Mouse (Mus musculus): ENCODE results near the gene Inmt. TPM values are rescaled to one million over a fixed set of nuclear protein-coding genes. Genes with fewer than 3 reads are reported as not detected.

Gene Inmt
- polyA plus RNA-seq, 1 experiment from 2014 or later = 0.10 TPM

DNA sequence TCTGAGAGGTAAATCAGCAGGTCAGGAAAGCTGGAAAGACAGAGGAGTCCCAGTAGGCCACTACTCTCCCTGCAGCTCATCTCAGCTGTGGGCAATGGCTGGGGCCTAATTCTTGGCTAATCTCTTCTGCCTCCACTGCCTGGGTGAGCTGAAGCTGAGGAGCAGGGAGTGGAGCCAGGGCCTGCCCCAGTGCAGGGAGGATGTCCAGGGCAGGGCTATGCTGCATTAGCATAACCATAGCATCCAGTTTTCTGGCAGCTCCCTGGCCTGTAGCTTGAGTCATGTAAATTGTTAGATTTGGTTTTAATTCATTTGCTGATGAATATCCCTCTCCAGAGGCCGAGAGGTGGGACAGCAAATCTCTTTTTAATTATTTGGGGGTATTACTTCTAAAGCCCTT is 15.6 kb downstream of the Inmt start:
- no peak for TF ChIP-seq CTCF (IDR thresholded peaks at IDR 0.05; ENCODE audit: low read depth)
- no peak for ATAC-seq
- H3K4me3 ChIP-seq (ENCODE audit: low read depth, low read length) = no peak overlapping the region
- H3K27me3 ChIP-seq (replicated peaks; ENCODE audit: control insufficient read depth, insufficient read depth, low read length) = no peaks in the 10 kb centered on the region
- 85% methylated on average over 1 of the region's 1 CpGs for WGBS
- H3K9ac ChIP-seq (ENCODE audit: low read depth, low read length) = no peak overlapping the region
- H3K4me2 ChIP-seq (replicated peaks; ENCODE audit: low read depth) = no peak overlapping the region
- no peaks in the 10 kb centered on the region for H3K9me3 ChIP-seq (ENCODE audit: control insufficient read depth)
- H3K4me1 ChIP-seq (replicated peaks; ENCODE audit: control insufficient read depth, insufficient read depth, low read length) = no peaks in the 10 kb centered on the region
- H3K36me3 ChIP-seq (ENCODE audit: control insufficient read depth, insufficient read depth) = no peaks in the 10 kb centered on the region
- no peak overlapping the region for H3K27ac ChIP-seq (ENCODE audit: low read depth, low read length)

DNA sequence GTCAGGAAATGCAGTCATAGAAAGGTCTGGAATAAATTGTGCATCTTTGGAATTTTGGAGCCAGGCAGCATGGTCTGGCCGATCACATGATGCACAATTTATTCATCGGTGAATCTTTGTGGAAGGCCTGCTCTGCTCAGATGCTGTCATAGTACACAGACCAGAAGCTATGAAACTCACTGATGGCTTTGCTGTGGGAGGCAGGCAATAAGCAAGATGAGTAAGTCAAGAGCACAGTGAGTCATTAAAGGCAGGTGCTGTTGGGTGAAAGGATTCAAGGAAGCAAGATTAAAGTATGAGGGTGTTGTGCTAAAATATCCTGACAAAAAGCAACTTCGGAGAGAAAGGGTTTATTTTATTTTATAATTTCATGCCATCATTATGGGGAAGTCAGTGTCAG is 22.6 kb downstream of the Inmt start:
- H3K9ac ChIP-seq (ENCODE audit: low read depth, low read length) = no peak overlapping the region
- H3K9me3 ChIP-seq (ENCODE audit: control insufficient read depth) = no peaks in the 10 kb centered on the region
- H3K27me3 ChIP-seq (replicated peaks; ENCODE audit: control insufficient read depth, insufficient read depth, low read length) = no peaks in the 10 kb centered on the region
- no peak overlapping the region for H3K4me2 ChIP-seq (replicated peaks; ENCODE audit: low read depth)
- 92% methylated on average over 3 of the region's 3 CpGs for WGBS
- TF ChIP-seq CTCF (IDR thresholded peaks at IDR 0.05; ENCODE audit: low read depth) = no peak
- H3K27ac ChIP-seq (ENCODE audit: low read depth, low read length) = no peak overlapping the region
- no peak for ATAC-seq
- no peaks in the 10 kb centered on the region for H3K36me3 ChIP-seq (ENCODE audit: control insufficient read depth, insufficient read depth)
- H3K4me3 ChIP-seq (ENCODE audit: low read depth, low read length) = no peak overlapping the region
- no peaks in the 10 kb centered on the region for H3K4me1 ChIP-seq (replicated peaks; ENCODE audit: control insufficient read depth, insufficient read depth, low read length)

DNA sequence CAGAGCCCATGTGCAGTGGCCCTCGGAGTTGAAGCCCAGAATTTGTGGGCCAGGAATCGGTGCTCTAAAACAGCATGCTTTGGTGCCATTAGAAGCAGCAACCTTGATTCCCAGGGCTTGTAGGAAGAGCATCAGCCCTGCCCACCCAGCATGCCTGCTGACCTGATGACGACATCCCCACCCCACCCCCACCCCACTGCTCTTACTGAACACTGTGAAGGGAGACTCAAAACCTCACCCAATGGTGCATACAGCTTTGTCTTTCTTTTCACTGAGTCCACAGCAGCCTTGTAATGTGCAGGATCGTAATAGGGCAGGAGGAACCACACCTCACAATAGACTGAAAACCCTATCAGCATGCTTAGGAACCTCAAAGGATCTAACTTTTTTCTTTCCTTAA is 28.7 kb downstream of the Inmt start:
- Histone ChIP-seq H3K27me3 (replicated peaks; ENCODE audit: control insufficient read depth, insufficient read depth, low read length) (no peaks in the 10 kb centered on the region), H3K36me3 (ENCODE audit: control insufficient read depth, insufficient read depth) (no peaks in the 10 kb centered on the region), H3K9me3 (ENCODE audit: control insufficient read depth) (no peaks in the 10 kb centered on the region), H3K4me3 (ENCODE audit: low read depth, low read length) (no peak overlapping the region), H3K4me2 (replicated peaks; ENCODE audit: low read depth) (no peak overlapping the region), H3K27ac (ENCODE audit: low read depth, low read length) (no peak overlapping the region), H3K9ac (ENCODE audit: low read depth, low read length) (no peak overlapping the region), H3K4me1 (replicated peaks; ENCODE audit: control insufficient read depth, insufficient read depth, low read length) (no peaks in the 10 kb centered on the region)
- ATAC-seq = no peak
- TF ChIP-seq CTCF (IDR thresholded peaks at IDR 0.05; ENCODE audit: low read depth) = no peak
- WGBS = 51% methylated on average over 4 of the region's 4 CpGs

DNA sequence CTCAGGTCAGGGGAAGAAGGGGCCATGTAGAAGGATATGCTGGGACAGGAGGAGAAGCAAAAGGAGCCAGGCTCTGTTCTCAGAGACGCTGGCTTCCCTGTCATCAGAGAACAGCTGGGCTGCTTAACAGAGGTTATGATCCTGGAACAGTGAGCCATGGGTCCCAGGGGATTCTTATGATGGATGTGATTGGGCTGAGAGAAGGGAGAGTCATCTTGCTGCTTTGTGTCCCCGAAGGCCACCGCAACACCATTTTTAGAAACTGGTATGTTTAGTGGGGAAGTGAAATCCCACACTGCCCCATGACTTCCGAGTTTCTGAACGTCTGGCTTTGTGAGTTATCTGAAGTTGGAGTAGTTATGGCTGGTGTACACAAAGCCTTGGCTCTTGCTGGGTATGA is 29.6 kb downstream of the Inmt start:
- Histone ChIP-seq H3K9me3 (ENCODE audit: control insufficient read depth) (no peaks in the 10 kb centered on the region), H3K36me3 (ENCODE audit: control insufficient read depth, insufficient read depth) (no peaks in the 10 kb centered on the region), H3K4me1 (replicated peaks; ENCODE audit: control insufficient read depth, insufficient read depth, low read length) (no peaks in the 10 kb centered on the region), H3K4me2 (replicated peaks; ENCODE audit: low read depth) (no peak overlapping the region), H3K27me3 (replicated peaks; ENCODE audit: control insufficient read depth, insufficient read depth, low read length) (no peaks in the 10 kb centered on the region), H3K4me3 (ENCODE audit: low read depth, low read length) (no peak overlapping the region), H3K27ac (ENCODE audit: low read depth, low read length) (no peak overlapping the region), H3K9ac (ENCODE audit: low read depth, low read length) (no peak overlapping the region)
- TF ChIP-seq CTCF (IDR thresholded peaks at IDR 0.05; ENCODE audit: low read depth) = no peak
- 74% methylated on average over 5 of the region's 5 CpGs for WGBS
- no peak for ATAC-seq

DNA sequence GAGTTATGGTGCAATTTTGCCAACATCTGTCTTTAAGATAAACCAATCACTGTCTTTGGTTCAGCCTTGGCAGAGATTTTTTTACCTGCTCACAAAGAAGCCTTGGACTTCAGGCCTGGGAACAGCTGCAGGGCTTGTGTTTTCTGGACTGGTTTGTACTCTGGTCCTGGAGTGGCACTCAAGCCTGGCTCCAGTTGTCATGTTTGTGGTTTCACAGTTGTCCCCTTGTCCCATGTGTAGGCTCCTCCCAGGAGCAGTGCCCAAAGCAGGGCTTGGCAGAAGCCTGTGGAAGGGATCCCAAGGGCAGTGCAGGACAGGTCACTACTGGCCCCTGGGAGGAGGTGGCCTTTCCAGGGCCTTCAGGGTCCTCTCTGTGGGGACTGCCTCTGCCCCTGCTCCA is 36.5 kb downstream of the Inmt start:
- H3K9ac ChIP-seq (ENCODE audit: low read depth, low read length) = no peak overlapping the region
- no peak for ATAC-seq
- H3K27me3 ChIP-seq (replicated peaks; ENCODE audit: control insufficient read depth, insufficient read depth, low read length) = no peaks in the 10 kb centered on the region
- no peak overlapping the region for H3K4me3 ChIP-seq (ENCODE audit: low read depth, low read length)
- H3K27ac ChIP-seq (ENCODE audit: low read depth, low read length) = no peak overlapping the region
- no peaks in the 10 kb centered on the region for H3K9me3 ChIP-seq (ENCODE audit: control insufficient read depth)
- H3K4me2 ChIP-seq (replicated peaks; ENCODE audit: low read depth) = no peak overlapping the region
- no peaks in the 10 kb centered on the region for H3K4me1 ChIP-seq (replicated peaks; ENCODE audit: control insufficient read depth, insufficient read depth, low read length)
- TF ChIP-seq CTCF (IDR thresholded peaks at IDR 0.05; ENCODE audit: low read depth) = no peak
- no peaks in the 10 kb centered on the region for H3K36me3 ChIP-seq (ENCODE audit: control insufficient read depth, insufficient read depth)

DNA sequence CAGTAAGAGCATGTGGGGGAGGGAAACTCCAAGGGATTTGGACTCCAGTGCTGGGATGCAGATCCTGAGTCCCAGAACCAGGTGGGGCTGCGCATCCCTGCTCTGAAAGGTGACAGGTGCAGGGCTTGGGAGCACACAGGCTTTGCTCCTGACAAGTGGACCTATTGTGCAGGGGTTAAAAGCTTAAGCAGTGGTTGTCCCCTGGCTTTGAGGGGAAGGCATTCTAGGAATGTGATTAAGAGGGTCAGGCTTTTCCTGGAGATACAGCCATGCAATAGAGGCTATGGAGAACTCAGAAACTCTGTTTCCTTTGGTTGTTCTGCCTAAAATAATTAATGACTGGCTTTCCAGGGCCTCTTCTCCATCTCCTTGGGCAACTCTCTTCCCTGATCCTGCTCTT is 41.4 kb downstream of the Inmt start:
- H3K4me1 ChIP-seq (replicated peaks; ENCODE audit: control insufficient read depth, insufficient read depth, low read length) = no peaks in the 10 kb centered on the region
- no peaks in the 10 kb centered on the region for H3K9me3 ChIP-seq (ENCODE audit: control insufficient read depth)
- no peaks in the 10 kb centered on the region for H3K36me3 ChIP-seq (ENCODE audit: control insufficient read depth, insufficient read depth)
- no peak overlapping the region for H3K4me2 ChIP-seq (replicated peaks; ENCODE audit: low read depth)
- no peaks in the 10 kb centered on the region for H3K27me3 ChIP-seq (replicated peaks; ENCODE audit: control insufficient read depth, insufficient read depth, low read length)
- no peak for ATAC-seq
- H3K27ac ChIP-seq (ENCODE audit: low read depth, low read length) = no peak overlapping the region
- no peak for TF ChIP-seq CTCF (IDR thresholded peaks at IDR 0.05; ENCODE audit: low read depth)
- H3K4me3 ChIP-seq (ENCODE audit: low read depth, low read length) = no peak overlapping the region
- H3K9ac ChIP-seq (ENCODE audit: low read depth, low read length) = no peak overlapping the region
- 86% methylated on average over 1 of the region's 1 CpGs for WGBS

DNA sequence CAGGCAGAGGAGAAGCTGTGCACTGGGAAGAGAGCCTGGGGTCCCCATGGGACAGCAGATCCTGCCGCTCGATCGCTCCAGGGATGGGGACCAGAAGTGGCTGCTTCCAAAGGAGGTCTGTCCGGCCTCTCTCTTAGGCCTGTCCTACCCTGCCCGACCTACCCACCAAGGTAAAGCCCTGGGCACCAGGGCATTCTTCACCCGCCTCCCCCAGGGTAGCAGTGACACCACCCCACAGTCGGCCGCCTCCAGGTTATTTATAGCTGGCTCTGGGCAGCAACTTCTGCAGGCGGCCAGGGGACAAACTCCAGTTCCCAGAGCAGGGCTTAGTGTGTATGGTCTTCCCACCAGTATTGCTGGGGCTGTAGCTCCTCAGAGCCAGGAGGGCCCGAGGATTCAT is 42.0 kb downstream of the Inmt start, which contains the start of gene Crhr2:
Gene Crhr2 (minus strand): TSS at position 223 of the 400 bp plus-strand sequence.
- no peak for ATAC-seq
- Histone ChIP-seq H3K4me3 (ENCODE audit: low read depth, low read length) (no peak within 1 kb of the TSS), H3K9ac (ENCODE audit: low read depth, low read length) (no peak within 1 kb of the TSS), H3K4me1 (replicated peaks; ENCODE audit: control insufficient read depth, insufficient read depth, low read length) (no peaks in the 10 kb centered on the region), H3K36me3 (ENCODE audit: control insufficient read depth, insufficient read depth) (no peaks in the 10 kb centered on the region), H3K27me3 (replicated peaks; ENCODE audit: control insufficient read depth, insufficient read depth, low read length) (no peaks in the 10 kb centered on the region), H3K27ac (ENCODE audit: low read depth, low read length) (no peak within 1 kb of the TSS), H3K9me3 (ENCODE audit: control insufficient read depth) (no peaks in the 10 kb centered on the region), H3K4me2 (replicated peaks; ENCODE audit: low read depth) (no peak within 1 kb of the TSS)
- no peak for TF ChIP-seq CTCF (IDR thresholded peaks at IDR 0.05; ENCODE audit: low read depth)
- WGBS = 59% methylated on average over 10 of the region's 10 CpGs
